8 mouse cellular contexts compared by ENCODE assay signal in genomic region chr8:106011643-106011986, GRCm38 (mm10). TPM values are rescaled to one million over a fixed set of nuclear protein-coding genes. Genes with fewer than 3 reads are reported as not detected.
DNase-seq lines count a peak whose midpoint lies in the region; ATAC-seq and TF ChIP-seq lines count a peak whose summit lies in the region.

Gene Ddx28, minus strand, starts transcription at chr8:106011882.

- peaks cover 13% of the 10 kb centered on the region for H3K4me1 ChIP-seq in kidney, embryonic 16.5 days (ENCODE audit: insufficient read depth, low read length)
- H3K4me1 ChIP-seq in forebrain, embryonic 13.5 days = peaks cover 20% of the 10 kb centered on the region

- peaks cover 11% of the 10 kb centered on the region for H3K79me2 ChIP-seq in myocyte (ENCODE audit: control insufficient read depth, insufficient read depth)

- 0 out of 2 replicates have a peak, but pooled peaks cover 7% of the 10 kb centered on the region for H3K36me3 ChIP-seq in kidney, embryonic 16.5 days (ENCODE audit: insufficient read depth, low read length)
- H3K36me3 ChIP-seq in forebrain, embryonic 13.5 days (ENCODE audit: poor library complexity, severe bottlenecking) = peaks cover 20% of the 10 kb centered on the region
- H3K36me3 ChIP-seq in myocyte (ENCODE audit: control insufficient read depth, insufficient read depth) = peaks cover 6% of the 10 kb centered on the region

- no peak for TF ChIP-seq POLR2A in myocyte (IDR thresholded peaks at IDR 0.05; ENCODE audit: insufficient read length, low read depth)

- H3K4me2 ChIP-seq in kidney, embryonic 16.5 days (replicated peaks; ENCODE audit: low read depth, low read length) = peak within 1 kb of the TSS; percentile 98
- peak within 1 kb of the TSS; percentile 100 for H3K4me2 ChIP-seq in forebrain, embryonic 13.5 days
- H3K4me2 ChIP-seq in myocyte (ENCODE audit: low read depth) = peak within 1 kb of the TSS; percentile 93

- H3K27me3 ChIP-seq in kidney, embryonic 16.5 days (ENCODE audit: insufficient read depth, low read length) = no peaks in the 10 kb centered on the region
- H3K27me3 ChIP-seq in forebrain, embryonic 13.5 days = no peaks in the 10 kb centered on the region
- H3K27me3 ChIP-seq in myocyte (ENCODE audit: control insufficient read depth, insufficient read depth, insufficient read length) = no peaks in the 10 kb centered on the region

- H3K4me3 ChIP-seq in kidney, embryonic 16.5 days (ENCODE audit: low read length) = peak within 1 kb of the TSS; percentile 92
- H3K4me3 ChIP-seq in forebrain, embryonic 13.5 days = peak within 1 kb of the TSS; percentile 97
- H3K4me3 ChIP-seq in myocyte = peak within 1 kb of the TSS; percentile 96

- no peak for ATAC-seq in kidney, embryonic 16.5 days (ENCODE audit: low FRiP score, low TSS enrichment)
- ATAC-seq in forebrain, embryonic 13.5 days = peak; percentile 17; the same call in 1 of the 2 replicates

- H3K27ac ChIP-seq in kidney, embryonic 16.5 days (ENCODE audit: low read length) = peak within 1 kb of the TSS; percentile 67; the same call in 1 of the 2 replicates
- peak within 1 kb of the TSS; percentile 57; the same call in 1 of the 2 replicates for H3K27ac ChIP-seq in forebrain, embryonic 13.5 days

- WGBS in kidney, embryonic 16.5 days = 2% methylated on average over 6 of the region's 6 CpGs
- 2% methylated on average over 6 of the region's 6 CpGs for WGBS in forebrain, embryonic 13.5 days

- no peaks in the 10 kb centered on the region for H3K9me3 ChIP-seq in kidney, embryonic 16.5 days (ENCODE audit: low read length)
- H3K9me3 ChIP-seq in forebrain, embryonic 13.5 days (replicated peaks) = no peaks in the 10 kb centered on the region

- DNase-seq in kidney, adult 8-10 months = no peak
- DNase-seq in adrenal gland, postnatal 10 days = no peak
- no peak for DNase-seq in layer of hippocampus, postnatal 36 days
- no peak for DNase-seq in retina, embryonic 14.5 days (ENCODE audit: low spot score)
- DNase-seq in kidney, postnatal 25 days = no peak

- H3ac ChIP-seq in myocyte (ENCODE audit: control insufficient read depth, insufficient read length) = peak within 1 kb of the TSS; percentile 96

- peak within 1 kb of the TSS; percentile 88 for H3K9ac ChIP-seq in kidney, embryonic 16.5 days (replicated peaks; ENCODE audit: low read length)
- H3K9ac ChIP-seq in forebrain, embryonic 13.5 days = peak within 1 kb of the TSS; percentile 91

TF ChIP-seq in myocyte, 11 proteins besides CTCF, POLR2A, EP300 and RAD21:
- TF ChIP-seq CEBPB (IDR thresholded peaks at IDR 0.05; ENCODE audit: insufficient read depth, poor library complexity, severe bottlenecking) (peak; percentile 31; the same call in 1 of the 2 replicates), TCF3 (IDR thresholded peaks at IDR 0.05; ENCODE audit: insufficient read length, low read depth) (no peak)
TF ChIP-seq in myocyte: peak in this region for 1.

RNA-seq across cellular contexts. Expression of gene Ddx28, which starts in this region (rescaled TPM):
- 19.8 and 21.2 TPM in 2 replicates for polyA plus RNA-seq in kidney, embryonic 16.5 days (2015; fragmentation: Nextera tagmentation; extraction: Ambion mirVana)
- total RNA-seq in adrenal gland, postnatal 10 days (2021) = 10 to 100 TPM; 13.1 to 16.2 TPM
- polyA plus RNA-seq in forebrain, embryonic 13.5 days (2015; fragmentation: Nextera tagmentation; extraction: Ambion mirVana) = 19.7 and 20.1 TPM in 2 replicates
- 10 to 100 TPM; 11.5 to 14.6 TPM for total RNA-seq in layer of hippocampus, postnatal 36 days (2021)
- polyA plus RNA-seq in myocyte (2012; fragmentation: generic; extraction: Trizol) = 20.6 TPM
